Mouse (Mus musculus) spleen, adult 18-20 months (tissue): ENCODE data around the gene Ireb2.
A peak's percentile ranks its signal among the peaks of the same experiment; 100 is the strongest.
"Not testable (repeated sequence)": the region's sequence is repeated elsewhere in the genome, so short reads cannot be mapped to it uniquely, and the experiment has no call there.

ENCODE experiments used
- DNase-seq, 2 experiments: peaks; one replicate each; pipeline ENCODE4 v3.0.0; 2022; ENCODE audit warnings: mixed read lengths in 2 of 2

Ireb2 gene

DNA sequence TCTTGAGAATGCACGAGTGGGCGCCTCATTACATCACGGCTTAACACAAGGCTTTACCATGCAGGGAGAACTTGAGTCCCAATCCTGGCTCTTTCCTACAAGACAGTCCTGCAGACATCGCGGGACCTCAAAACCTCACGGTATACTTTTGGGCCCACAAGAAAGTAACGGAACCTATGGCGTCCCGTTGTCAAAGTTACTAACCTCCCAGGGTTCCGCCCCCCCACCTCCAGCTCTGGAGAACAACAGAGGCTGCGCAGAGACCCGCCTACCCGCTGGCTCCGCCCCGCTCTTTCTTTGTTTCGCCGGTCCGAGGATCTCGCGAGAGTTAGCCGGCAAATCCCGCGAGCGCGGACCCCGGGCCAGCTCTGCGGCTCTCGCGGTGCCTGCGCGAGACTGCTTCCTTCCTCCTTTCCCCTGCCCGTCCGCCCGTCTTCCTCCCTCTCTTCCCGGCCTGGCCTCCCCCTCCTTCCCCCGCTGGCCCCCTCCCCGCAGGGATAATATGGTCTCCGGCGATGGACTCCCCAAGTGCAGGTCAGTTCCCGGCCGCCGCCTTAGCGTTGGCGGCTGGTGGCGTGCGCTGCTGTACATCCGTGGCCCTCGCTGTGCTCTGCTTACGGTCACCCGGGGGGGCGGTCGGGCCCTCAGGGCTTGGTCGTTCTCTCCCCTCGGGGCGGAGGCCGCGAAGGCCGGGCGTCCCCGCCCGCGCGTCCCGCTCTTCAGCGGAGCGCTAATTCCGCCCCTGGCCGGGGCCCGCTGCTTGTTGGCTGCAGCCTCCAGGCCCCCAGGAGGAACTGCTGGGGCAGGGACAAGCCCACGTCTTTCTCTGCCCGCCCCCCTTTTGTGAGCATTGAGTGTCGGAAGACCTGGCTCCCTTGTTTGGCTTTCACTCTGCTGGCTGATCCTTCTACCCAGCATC is at the start of gene Ireb2:
Gene Ireb2, plus strand, starts transcription at position 427 of the 919 bp plus-strand sequence.
- peak; percentile 99 to 100 for DNase-seq

- no peak for DNase-seq
Observed at GRCm38 (mm10) chr9:54816508-54817201, 46.9 kb upstream of the Ireb2 start.

- no peak for DNase-seq
Observed at GRCm38 (mm10) chr9:54821442-54822100, 42.0 kb upstream of the Ireb2 start.

DNA sequence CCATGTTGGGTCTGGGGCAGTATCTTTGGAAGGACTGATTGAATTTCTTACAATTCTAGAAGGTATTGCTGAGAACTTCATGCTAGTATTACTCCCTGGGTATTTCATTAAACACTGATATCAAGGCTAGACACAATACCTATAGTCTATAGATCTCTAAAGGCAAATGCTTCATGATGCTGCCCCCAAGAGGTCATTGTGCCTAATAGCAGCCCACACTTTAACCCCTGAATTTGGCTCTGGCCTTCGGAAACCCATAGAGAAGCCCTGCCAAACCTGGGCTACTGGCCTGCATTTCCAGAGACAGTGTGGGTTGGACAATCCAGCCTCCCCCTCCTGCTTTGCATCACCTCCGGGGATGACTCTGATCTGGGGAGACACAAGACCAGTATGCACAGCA is 33.8 kb upstream of the Ireb2 start:
- DNase-seq, result no peak

GRCm38 (mm10) chr9:54830624-54831023 is 33.0 kb upstream of the Ireb2 start:
- DNase-seq, result peak in 1 of 2 experiments; percentile 24

- DNase-seq, result no peak
Observed at GRCm38 (mm10) chr9:54833831-54834230, 29.8 kb upstream of the Ireb2 start.

- DNase-seq, result not testable (repeated sequence)
Observed at GRCm38 (mm10) chr9:54835951-54836717, 27.5 kb upstream of the Ireb2 start.

- DNase-seq, result no peak
Observed at GRCm38 (mm10) chr9:54837835-54838234, 25.8 kb upstream of the Ireb2 start.

- DNase-seq, result no peak
Observed at GRCm38 (mm10) chr9:54840145-54840544, 23.4 kb upstream of the Ireb2 start.

- DNase-seq, result no peak
Observed at GRCm38 (mm10) chr9:54842311-54842710, 21.3 kb upstream of the Ireb2 start.

GRCm38 (mm10) chr9:54843887-54844286 is 19.7 kb upstream of the Ireb2 start:
- DNase-seq, result no peak

DNA sequence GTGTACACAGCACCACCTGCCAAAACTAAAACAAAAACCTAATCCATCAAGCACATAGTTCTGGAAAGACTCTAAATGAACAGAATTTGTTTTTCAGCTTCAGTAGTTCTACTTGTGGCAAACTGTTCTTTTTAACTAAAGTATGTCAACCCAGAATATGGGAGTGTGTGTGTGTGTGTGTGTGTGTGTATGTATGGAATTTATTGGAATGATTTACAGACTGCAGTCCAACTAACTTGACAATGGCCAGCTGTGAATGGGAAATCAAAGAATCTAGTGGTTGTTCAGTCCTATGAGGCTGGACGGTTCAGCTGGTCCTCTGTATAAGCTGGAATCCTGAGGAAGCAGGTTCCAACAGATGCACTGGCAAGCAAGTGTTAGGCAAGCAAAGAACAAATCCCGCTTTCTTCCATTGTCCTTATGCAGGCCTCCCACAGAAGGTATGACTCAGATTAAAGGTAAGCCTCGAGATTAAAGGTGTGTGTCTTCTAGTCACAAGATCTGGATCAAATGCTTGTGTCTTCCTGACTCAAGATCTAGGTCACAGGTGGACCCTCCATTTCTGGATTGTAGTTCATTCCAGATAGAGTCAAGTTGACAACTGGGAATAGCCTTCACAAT is 18.9 kb upstream of the Ireb2 start:
- DNase-seq, result no peak

- no peak for DNase-seq
Observed at GRCm38 (mm10) chr9:54848203-54848602, 15.4 kb upstream of the Ireb2 start.

- DNase-seq, result not testable (repeated sequence)
Observed at GRCm38 (mm10) chr9:54853036-54853435, 10.6 kb upstream of the Ireb2 start.

DNA sequence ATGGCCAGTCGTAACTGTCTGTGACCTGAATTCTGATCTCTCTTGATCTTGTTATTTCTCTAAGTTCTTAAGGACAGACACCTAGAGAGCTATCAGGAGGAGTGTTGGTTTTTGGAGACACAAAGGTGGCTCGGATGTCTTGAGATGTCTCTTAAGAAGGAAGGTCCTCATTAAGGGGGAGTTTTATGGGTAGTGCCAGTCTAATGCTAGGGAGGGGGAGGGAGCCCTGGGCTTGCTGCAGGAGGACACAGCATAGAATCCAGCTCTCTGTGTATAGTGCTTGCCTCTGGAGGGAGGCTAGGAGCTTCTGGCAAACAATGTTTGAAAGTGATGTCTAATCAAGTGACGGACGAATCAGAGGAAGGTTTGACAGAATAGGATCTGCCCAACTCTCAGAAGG is 10.0 kb upstream of the Ireb2 start:
- no peak for DNase-seq

DNA sequence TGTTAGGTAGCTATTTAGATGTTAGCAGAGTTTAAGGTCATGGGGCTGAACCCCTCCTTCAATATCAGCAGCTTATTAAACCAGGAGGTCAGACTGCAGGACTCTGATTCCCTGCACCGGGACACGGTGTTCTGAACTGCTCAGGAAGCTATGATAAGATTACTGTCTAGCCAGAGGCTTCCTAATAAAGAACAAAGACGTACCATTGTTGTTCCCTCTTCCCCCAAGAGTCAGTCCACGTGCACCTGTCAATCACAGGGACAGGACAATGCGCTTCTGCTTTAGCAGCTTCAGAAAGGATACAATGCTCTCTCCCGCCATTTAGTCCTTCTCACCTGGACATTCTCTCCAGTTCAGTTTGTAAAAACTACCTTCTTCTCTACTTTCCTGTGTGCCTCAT is 8.0 kb upstream of the Ireb2 start:
- DNase-seq, result no peak

GRCm38 (mm10) chr9:54856121-54856520 is 7.5 kb upstream of the Ireb2 start:
- no peak for DNase-seq

DNA sequence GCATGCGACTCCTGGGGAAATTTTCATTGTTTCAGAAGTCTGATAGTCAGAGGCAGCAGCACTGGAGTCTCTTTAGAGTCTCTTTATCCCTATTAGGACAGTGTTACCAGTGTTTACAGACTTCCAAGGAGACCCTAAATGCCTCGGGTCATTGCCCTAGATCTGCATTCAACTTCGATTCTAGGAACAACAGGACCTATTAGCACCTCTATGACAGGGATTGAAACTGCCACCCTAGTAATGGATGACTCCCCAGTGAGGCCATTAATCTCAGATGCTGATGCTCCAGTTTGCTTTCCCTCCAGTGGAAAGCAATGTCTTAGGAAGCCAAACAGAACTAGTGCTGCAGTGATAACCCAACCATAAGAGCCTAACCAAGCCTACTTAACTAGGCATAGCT is 6.1 kb upstream of the Ireb2 start:
- DNase-seq, result no peak

- no peak for DNase-seq
Observed at GRCm38 (mm10) chr9:54860526-54860925, 3.1 kb upstream of the Ireb2 start.

DNA sequence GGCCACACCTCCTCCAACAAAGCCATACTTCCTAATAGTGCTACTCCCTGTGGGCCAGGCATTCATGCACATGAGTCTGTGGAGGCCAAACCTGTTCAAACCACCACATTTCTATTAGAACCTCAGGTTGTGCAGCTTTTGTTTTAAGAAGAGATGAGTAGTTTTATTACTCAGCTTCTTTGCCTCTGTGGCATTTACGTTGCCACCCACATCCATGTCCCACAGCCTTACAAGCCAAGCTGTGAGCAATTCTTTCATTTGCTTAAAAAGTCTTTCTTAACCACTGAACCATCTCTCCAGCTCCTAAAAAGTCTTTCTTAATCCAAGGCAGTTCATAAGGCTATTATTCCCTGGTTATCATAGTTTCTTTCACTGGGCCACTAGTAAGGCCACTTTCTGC is 15.2 kb downstream of the Ireb2 start:
- no peak for DNase-seq

DNA sequence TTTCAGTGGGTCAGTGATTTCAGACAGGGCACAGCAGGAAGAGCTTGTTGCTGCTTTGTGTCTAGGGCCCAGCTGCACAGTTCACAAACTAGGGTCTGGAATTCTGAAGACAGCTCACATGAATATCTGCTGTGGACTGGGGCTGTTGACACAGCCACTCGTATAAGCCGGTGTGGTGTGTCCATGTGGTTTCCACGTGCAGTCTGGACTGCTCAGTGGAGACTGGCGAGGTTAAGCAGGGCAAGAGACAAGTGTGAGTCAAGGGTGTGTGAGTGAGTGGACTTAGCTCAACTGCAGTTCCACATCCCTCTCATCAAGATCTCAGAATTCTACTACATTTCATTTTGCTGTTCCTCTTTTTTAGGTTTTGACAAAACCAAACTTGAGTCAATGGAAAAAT is 28.5 kb downstream of the Ireb2 start:
- DNase-seq, result no peak

DNA sequence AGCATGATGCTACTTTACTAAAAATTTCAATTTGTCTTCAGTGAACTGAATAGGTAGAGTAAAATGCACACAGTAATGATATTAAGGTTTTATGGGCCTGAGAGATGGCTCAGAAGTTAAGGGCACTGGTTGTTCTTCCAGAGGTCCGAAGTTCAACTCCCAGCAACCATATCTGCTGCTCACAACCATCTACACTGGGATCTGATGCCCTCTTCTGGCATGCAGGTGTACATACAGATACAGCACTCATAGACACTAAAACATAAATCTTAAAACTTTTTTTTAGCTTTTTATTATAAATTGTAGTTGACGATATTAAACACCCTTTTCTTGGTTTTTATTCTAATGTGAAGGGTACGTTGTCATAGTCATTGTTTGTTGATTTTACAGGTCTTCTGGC is 33.5 kb downstream of the Ireb2 start:
- no peak for DNase-seq
